Comparison of ENCODE assay signal across 12 mouse cellular contexts in genomic region chr10:72623561-72623960, GRCm38 (mm10). TPM values are rescaled to one million over a fixed set of nuclear protein-coding genes. Genes with fewer than 3 reads are reported as not detected.
DNase-seq lines count a peak whose midpoint lies in the region; ATAC-seq and TF ChIP-seq lines count a peak whose summit lies in the region.
"Had no signal": no experiment of that assay in that cellular context is flagged by ENCODE, and none has a peak within 500 bp of the region (broad histone marks: within the 10 kb centered on the region; RNA-seq: fewer than 3 reads in every experiment).

No protein-coding gene starts in this region.

- no peaks in the 10 kb centered on the region for H3K36me3 ChIP-seq in G1E (replicated peaks)
- no peaks in the 10 kb centered on the region for H3K36me3 ChIP-seq in liver, embryonic 11.5 days (ENCODE audit: control insufficient read depth, insufficient read depth, low read length)
- H3K36me3 ChIP-seq: kidney, embryonic 15.5 days; limb, embryonic 10.5 days had no signal

- H3K27me3 ChIP-seq in cerebellum, adult 2 months (ENCODE audit: control insufficient read depth, insufficient read depth, low read length), result no peaks in the 10 kb centered on the region
- H3K27me3 ChIP-seq in G1E (ENCODE audit: insufficient read depth, low read length), result no peaks in the 10 kb centered on the region; the same call in 1 of the 2 replicates
- H3K27me3 ChIP-seq in liver, embryonic 11.5 days (replicated peaks; ENCODE audit: control insufficient read depth, insufficient read depth, low read length), result no peaks in the 10 kb centered on the region
- H3K27me3 ChIP-seq: kidney, embryonic 15.5 days; Patski had no signal

- no peaks in the 10 kb centered on the region for H3K4me1 ChIP-seq in cerebellum, adult 2 months (ENCODE audit: control insufficient read depth, insufficient read depth, low read length)
- no peaks in the 10 kb centered on the region for H3K4me1 ChIP-seq in G1E (ENCODE audit: insufficient read depth, low read depth, low read length)
- no peaks in the 10 kb centered on the region for H3K4me1 ChIP-seq in liver, embryonic 11.5 days (replicated peaks; ENCODE audit: control insufficient read depth, insufficient read depth, low read length)
- H3K4me1 ChIP-seq: kidney, embryonic 15.5 days; limb, embryonic 10.5 days had no signal

- H3K4me3 ChIP-seq in cerebellum, adult 2 months (replicated peaks; ENCODE audit: insufficient read depth, low read depth, low read length), result no peak overlapping the region
- H3K4me3 ChIP-seq in G1E (ENCODE audit: low read depth, low read length), result no peak overlapping the region
- no peak overlapping the region for H3K4me3 ChIP-seq in liver, embryonic 11.5 days (ENCODE audit: low read depth, low read length)
- H3K4me3 ChIP-seq: kidney, embryonic 15.5 days; limb, embryonic 10.5 days had no signal

- TF ChIP-seq CTCF in cerebellum, adult 2 months (IDR thresholded peaks at IDR 0.05; ENCODE audit: borderline replicate concordance, insufficient read depth, low read depth, low read length), result no peak
- no peak for TF ChIP-seq CTCF in G1E (IDR thresholded peaks at IDR 0.05; ENCODE audit: low read depth, low read length)

- TF ChIP-seq POLR2A in cerebellum, adult 2 months (IDR thresholded peaks at IDR 0.05; ENCODE audit: borderline replicate concordance, insufficient read depth, low read length), result no peak

- H3K27ac ChIP-seq in cerebellum, adult 2 months (ENCODE audit: insufficient read depth, low read length), result no peak overlapping the region
- H3K27ac ChIP-seq in liver, embryonic 11.5 days (ENCODE audit: low read depth, low read length), result no peak overlapping the region
- H3K27ac ChIP-seq: kidney, embryonic 15.5 days; limb, embryonic 10.5 days had no signal

- WGBS in cerebellum, adult 2 months, result 17% methylated on average over 8 of the region's 8 CpGs
- WGBS in liver, embryonic 11.5 days, result 29% methylated on average over 8 of the region's 8 CpGs

- H3K4me2 ChIP-seq in liver, embryonic 11.5 days, result no peak overlapping the region
- H3K4me2 ChIP-seq: kidney, embryonic 15.5 days had no signal

- ATAC-seq in cerebellum, adult (ENCODE audit: insufficient number of reproducible peaks, low FRiP score, low TSS enrichment), result no peak
- peak; percentile 78 for ATAC-seq in G1E (ENCODE audit: extremely low read depth, insufficient number of reproducible peaks, low FRiP score, poor library complexity, severe bottlenecking)
- peak; percentile 79 for ATAC-seq in liver, embryonic 11.5 days (replicated peaks; ENCODE audit: low FRiP score)
- ATAC-seq: Patski had no signal

- peak; percentile 11 to 31 for DNase-seq in cerebellum, adult 2 months
- DNase-seq in G1E (ENCODE audit: low spot score), result no peak
- peak; percentile 48 to 69 for DNase-seq in cerebellum, postnatal 25 days
- DNase-seq in liver, embryonic 11.5 days (ENCODE audit: low spot score), result no peak
- no peak for DNase-seq in gastrocnemius, adult 18-20 months (ENCODE audit: low spot score)
- DNase-seq in left cerebral cortex, adult 9 months (ENCODE audit: low spot score in 2 of 2), result no peak
- no peak for DNase-seq in kidney, adult 8-10 months
- DNase-seq: lung, postnatal 10 days had no signal

- H3K9ac ChIP-seq in liver, embryonic 11.5 days (ENCODE audit: low read depth, low read length), result no peak overlapping the region
- H3K9ac ChIP-seq: kidney, embryonic 15.5 days had no signal

- no peaks in the 10 kb centered on the region for H3K9me3 ChIP-seq in G1E (replicated peaks)
- no peaks in the 10 kb centered on the region for H3K9me3 ChIP-seq in liver, embryonic 11.5 days (ENCODE audit: control insufficient read depth, low read length)
- H3K9me3 ChIP-seq: kidney, embryonic 15.5 days; limb, embryonic 10.5 days had no signal

RNA-seq across cellular contexts. Expression of gene Zwint, which starts 31.1 kb away (rescaled TPM):
- 985 and 1,069 TPM in 2 replicates for polyA plus RNA-seq in cerebellum, adult 2 months (2012; rRNA removed)
- total RNA-seq in G1E (2014; fragmentation: Nextera tagmentation) (182 and 207 TPM in 2 replicates), G1E (2017) (332 and 361 TPM in 2 replicates)
- 17.1 and 23.1 TPM in 2 replicates for polyA plus RNA-seq in G1E (2012)
- 292 and 308 TPM in 2 replicates for polyA plus RNA-seq in liver, embryonic 11.5 days (2014; fragmentation: Nextera tagmentation; extraction: Ambion mirVana)
- 10 to 100 TPM; 31.4 to 31.5 TPM for total RNA-seq in gastrocnemius, adult 18-20 months (2021)

Comparison
In these comparisons a context has a peak if more than half of its experiments do, and no peak if none do; other contexts are left out.
1. DNase-seq: peak in cerebellum, adult 2 months (2 of 2) and cerebellum, postnatal 25 days (2 of 2); none in G1E (single experiment), liver, embryonic 11.5 days (single experiment), gastrocnemius, adult 18-20 months (single experiment), left cerebral cortex, adult 9 months (0 of 2) and kidney, adult 8-10 months (0 of 2).
2. RNA of gene Zwint, which starts 31.1 kb away (polyA plus RNA-seq): 985 to 1,069 TPM in cerebellum, adult 2 months and 292 to 308 TPM in liver, embryonic 11.5 days; 17.1 to 23.1 TPM in G1E; every median in the first group is over 10 times any median in the second.